Mouse (Mus musculus): ENCODE data around the gene Rtkn2.

GRCm38 (mm10) chr10:68106351-68106950 is 127.1 kb downstream of the Rtkn2 start:
- no peak for TF ChIP-seq CTCF (IDR thresholded peaks at IDR 0.05; ENCODE audit: low read depth, low read length)
- TF ChIP-seq GATA1 (IDR thresholded peaks at IDR 0.05; ENCODE audit: borderline replicate concordance, low read length) = no peak
- TF ChIP-seq POLR2AphosphoS5 (IDR thresholded peaks at IDR 0.05; ENCODE audit: insufficient replicate concordance, low read depth, low read length) = no peak
- TF ChIP-seq TAL1 (conservative IDR thresholded peaks at IDR 0.05; ENCODE audit: low read depth, low read length) = no peak

All from G1E (cell line).